Mouse (Mus musculus) stomach, postnatal 0 days (tissue): Measurements from ENCODE around the gene Wnt4. TPM values are rescaled to one million over a fixed set of nuclear protein-coding genes. Genes with fewer than 3 reads are reported as not detected.

ENCODE experiments used
- ATAC-seq: fragments of 200-750 bp; cut with Nextera tagmentation; 2 replicates; pipeline ENCODE4 v1.8.0; 2017; ENCODE audit not compliant: low FRiP score, low TSS enrichment
- DNase-seq: peaks from one replicate; pipeline ENCODE4 v3.0.0-alpha.2; 2016; ENCODE audit warnings: low spot score
- H3K27ac ChIP-seq: fragments of 300-500 bp; sonication (generic); replicated peaks from 2 replicates; pipeline ENCODE4 v1.5.1; 2014; ENCODE audit warnings: mild to moderate bottlenecking, control low read depth
- H3K27me3 ChIP-seq: fragments of 300-500 bp; sonication (generic); 2 replicates; pipeline ENCODE4 v1.6.1; 2014; ENCODE audit warnings: low read length; ENCODE audit not compliant: control insufficient read depth, insufficient read depth
- H3K36me3 ChIP-seq: fragments of 300-500 bp; sonication (generic); 2 replicates; pipeline ENCODE4 v1.6.1; 2014; ENCODE audit warnings: low read length, mixed read lengths; ENCODE audit not compliant: control insufficient read depth, insufficient read depth
- H3K4me1 ChIP-seq: fragments of 300-500 bp; sonication (generic); replicated peaks from 2 replicates; pipeline ENCODE4 v1.6.1; 2014; ENCODE audit warnings: antibody characterized with exemption; ENCODE audit not compliant: control insufficient read depth, insufficient read depth
- H3K4me2 ChIP-seq: fragments of 300-500 bp; sonication (generic); replicated peaks from 2 replicates; pipeline ENCODE4 v1.6.1; 2014; ENCODE audit warnings: low read depth, mild to moderate bottlenecking, control low read depth, moderate library complexity
- H3K4me3 ChIP-seq: fragments of 300-500 bp; sonication (generic); 2 replicates; pipeline ENCODE4 v1.5.1; 2014; ENCODE audit warnings: low read depth, low read length, control low read depth
- H3K9ac ChIP-seq: fragments of 300-500 bp; sonication (generic); 2 replicates; pipeline ENCODE4 v1.6.1; 2014; ENCODE audit warnings: mild to moderate bottlenecking, low read length, control low read depth, mixed read lengths
- H3K9me3 ChIP-seq: fragments of 300-500 bp; sonication (generic); 2 replicates; pipeline ENCODE4 v1.6.1; 2016; ENCODE audit warnings: low read length; ENCODE audit not compliant: control insufficient read depth
- CTCF ChIP-seq: IDR thresholded peaks from 2 replicates; pipeline ENCODE4 v1.5.1; 2016; ENCODE audit warnings: antibody characterized with exemption, low read depth, mild to moderate bottlenecking, moderate library complexity
- EP300 ChIP-seq: optimal IDR thresholded peaks from 2 replicates; pipeline ENCODE3; 2016; ENCODE audit warnings: antibody characterized with exemption
- WGBS: fragments of 180-500 bp; shearing (Covaris S2); extraction: QIAGEN DNeasy Blood & Tissue Kit; methylation state at CpG from one replicate; pipeline ENCODE4 v1.1.7; 2014; 5-methylcytosine and 5-hydroxymethylcytosine counted together
- polyA plus RNA-seq: library from polyadenylated mRNA; unstranded; fragments of >200 nt; fragmentation: Nextera tagmentation; extraction: Ambion mirVana; gene quantifications from 2 replicates; pipeline ENCODE4 v1.2.1, GENCODE M21; 2015

Wnt4 gene
- polyA plus RNA-seq, 1 experiment from 2014 or later = 45.3 TPM

DNA sequence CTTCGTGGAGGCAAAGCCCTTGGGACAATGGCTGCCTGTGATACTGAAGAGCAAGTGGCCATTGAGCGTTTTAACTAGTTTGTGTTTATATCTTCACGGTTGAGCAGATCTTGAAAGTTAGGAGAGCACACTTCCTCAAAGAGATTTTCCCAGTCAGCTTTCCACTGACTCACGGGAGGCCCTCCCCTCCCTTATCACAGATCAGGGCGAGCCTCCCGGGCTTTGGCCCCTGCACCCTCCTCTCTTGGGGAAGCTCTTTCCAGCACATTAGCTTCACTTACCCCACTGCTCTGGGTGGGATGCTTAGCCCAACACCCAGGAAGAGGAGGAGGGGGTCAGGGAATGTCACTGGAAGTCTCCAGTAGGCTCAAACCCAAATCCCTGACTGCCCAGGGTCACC is 3.0 kb upstream of the Wnt4 start:
- TF ChIP-seq CTCF (no peak), EP300 (no peak)
- Histone ChIP-seq H3K9me3 (no peaks in the 10 kb centered on the region), H3K4me2 (no peak overlapping the region), H3K36me3 (no peaks in the 10 kb centered on the region), H3K27ac (peak overlapping the region; percentile 70), H3K9ac (no peak overlapping the region), H3K4me1 (no peaks in the 10 kb centered on the region), H3K4me3 (no peak overlapping the region), H3K27me3 (peaks cover 7% of the 10 kb centered on the region; the same call in 1 of the 2 replicates)
- 19% methylated on average over 6 of the region's 6 CpGs for WGBS
- ATAC-seq (peak; percentile 58), DNase-seq (peak; percentile 61)

DNA sequence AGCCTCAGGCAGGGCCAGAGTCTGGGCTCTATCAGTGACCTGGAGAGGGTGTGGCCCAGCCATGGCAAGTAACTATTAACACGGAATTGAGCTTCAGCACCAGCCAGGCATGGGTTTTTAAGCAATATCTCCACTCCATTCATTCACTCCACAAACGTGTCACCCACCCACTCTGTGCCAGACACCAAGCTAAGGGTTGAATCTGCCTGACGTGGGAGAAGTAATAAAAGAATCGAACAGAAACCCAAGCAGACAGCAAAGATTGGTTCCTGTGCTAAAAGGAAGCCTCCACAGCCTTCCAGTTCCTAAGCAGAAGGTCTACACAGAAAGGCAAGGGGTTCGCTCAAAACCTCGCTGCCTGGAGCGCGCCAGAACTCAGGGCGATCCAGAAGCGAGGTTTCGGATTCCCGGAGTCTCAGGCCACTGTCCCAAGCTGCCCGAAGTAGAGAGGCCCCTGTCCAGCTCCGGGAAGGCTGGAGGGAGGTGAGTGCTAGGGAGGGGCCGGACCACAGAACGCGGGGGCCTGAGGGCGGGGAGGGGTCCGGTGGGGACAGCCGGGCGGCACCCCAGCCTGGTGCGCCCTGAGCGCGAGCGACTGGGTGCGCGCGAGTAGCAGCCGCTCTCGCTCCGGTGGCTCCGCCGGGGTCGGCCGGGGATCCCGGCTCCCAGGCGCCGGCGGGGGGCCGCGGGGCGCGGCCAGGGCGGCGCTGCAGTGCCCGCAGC is 685 bp upstream of the Wnt4 start:
- 3% methylated on average over 35 of the region's 46 CpGs for WGBS
- Histone ChIP-seq H3K27ac (peak overlapping the region; percentile 91), H3K4me2 (peak overlapping the region; percentile 82), H3K27me3 (peaks cover 7% of the 10 kb centered on the region; the same call in 1 of the 2 replicates), H3K4me3 (peak overlapping the region; percentile 64), H3K9me3 (no peaks in the 10 kb centered on the region), H3K9ac (peak overlapping the region; percentile 82), H3K36me3 (no peaks in the 10 kb centered on the region), H3K4me1 (no peaks in the 10 kb centered on the region)
- DNase-seq (no peak), ATAC-seq (no peak)
- TF ChIP-seq EP300 = no peak
- no peak for TF ChIP-seq CTCF

DNA sequence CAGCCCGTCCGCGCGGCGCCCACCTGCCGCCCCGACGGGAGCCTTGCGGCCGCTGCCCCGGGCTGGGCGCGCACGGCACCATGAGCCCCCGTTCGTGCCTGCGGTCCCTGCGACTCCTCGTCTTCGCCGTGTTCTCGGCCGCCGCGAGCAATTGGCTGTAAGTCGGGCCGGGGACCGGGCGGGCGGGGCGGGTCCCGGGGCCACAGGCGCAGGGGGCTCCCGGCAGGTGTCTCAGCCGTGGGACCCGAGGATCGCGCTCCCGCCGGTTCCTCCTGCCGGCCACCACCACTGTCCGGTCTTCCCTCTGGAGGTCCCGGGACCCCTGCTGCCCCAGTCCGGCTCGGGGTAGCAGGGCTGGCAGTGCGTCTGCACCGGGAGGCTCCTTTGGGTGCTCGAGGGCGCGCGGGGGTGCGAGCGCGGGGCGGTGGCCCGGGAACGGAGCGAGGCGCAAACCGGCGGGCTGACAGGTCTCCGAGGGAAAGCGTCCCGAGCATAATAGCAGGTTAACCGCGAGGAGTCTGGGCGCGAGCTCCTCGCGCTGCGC is 383 bp downstream of the Wnt4 start:
- H3K9me3 ChIP-seq = no peaks in the 10 kb centered on the region
- peak overlapping the region; percentile 91 for H3K27ac ChIP-seq
- H3K4me1 ChIP-seq = 0 out of 2 replicates have a peak, but pooled peaks cover 3% of the 10 kb centered on the region
- H3K4me2 ChIP-seq = peak overlapping the region; percentile 82
- 1% methylated on average over 66 of the region's 71 CpGs for WGBS
- H3K27me3 ChIP-seq = peaks cover 7% of the 10 kb centered on the region; the same call in 1 of the 2 replicates
- H3K36me3 ChIP-seq = no peaks in the 10 kb centered on the region
- peak overlapping the region; percentile 82 for H3K9ac ChIP-seq
- DNase-seq = no peak
- H3K4me3 ChIP-seq = peak overlapping the region; percentile 64
- TF ChIP-seq EP300 = no peak
- no peak for TF ChIP-seq CTCF
- no peak for ATAC-seq

DNA sequence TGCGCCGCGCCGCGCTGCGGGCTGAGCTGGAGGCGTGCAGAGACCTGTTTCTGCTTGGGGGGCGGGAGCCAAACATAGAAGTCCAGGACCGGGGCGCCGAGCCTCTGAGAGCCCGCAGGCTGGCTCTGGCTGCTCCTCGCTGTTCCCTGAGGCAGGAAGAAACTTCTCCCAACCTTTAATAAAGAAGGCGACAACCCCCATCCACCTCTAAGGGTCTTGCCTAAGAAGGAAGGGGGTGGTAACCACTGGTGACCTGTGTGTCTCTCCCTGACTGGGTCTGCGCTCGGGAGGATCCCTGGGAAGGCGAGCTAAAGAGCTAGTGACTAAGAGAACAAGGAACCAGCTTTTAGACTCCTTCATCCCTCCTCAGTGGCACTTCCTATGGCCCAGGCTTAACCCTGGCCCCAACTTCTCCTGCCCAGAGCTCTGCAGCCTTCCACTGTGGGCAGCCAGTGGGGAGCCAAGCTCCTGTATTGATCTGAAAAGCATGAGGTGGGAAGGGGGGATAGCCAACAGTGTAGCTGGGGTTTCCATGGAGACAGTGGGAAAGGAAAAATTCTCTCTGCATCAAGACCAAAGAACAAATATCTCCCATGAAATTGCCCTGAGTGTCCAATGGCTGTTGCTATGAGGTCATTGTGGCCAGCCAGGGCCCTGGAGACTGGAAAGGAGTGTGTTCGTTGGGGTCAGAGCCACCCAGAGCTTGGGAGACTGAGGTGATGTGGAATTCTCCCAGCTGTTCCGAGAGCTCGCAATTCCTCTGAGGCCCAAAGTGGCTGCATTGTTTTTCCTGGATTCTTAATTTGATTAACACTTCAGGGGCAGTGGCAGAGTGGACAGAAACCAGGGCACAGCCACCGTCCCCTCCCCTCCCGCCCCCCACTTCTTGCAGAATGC is 1.1 kb downstream of the Wnt4 start:
- Histone ChIP-seq H3K27ac (peak overlapping the region; percentile 91), H3K4me1 (peaks cover 3% of the 10 kb centered on the region; the same call in 1 of the 2 replicates), H3K27me3 (peaks cover 7% of the 10 kb centered on the region; the same call in 1 of the 2 replicates), H3K9me3 (no peaks in the 10 kb centered on the region), H3K36me3 (no peaks in the 10 kb centered on the region), H3K4me3 (peak overlapping the region; percentile 64), H3K4me2 (peak overlapping the region; percentile 82), H3K9ac (peak overlapping the region; percentile 82)
- peak; percentile 50 for DNase-seq
- TF ChIP-seq EP300 (no peak), CTCF (no peak)
- 10% methylated on average over 22 of the region's 22 CpGs for WGBS
- ATAC-seq = no peak

DNA sequence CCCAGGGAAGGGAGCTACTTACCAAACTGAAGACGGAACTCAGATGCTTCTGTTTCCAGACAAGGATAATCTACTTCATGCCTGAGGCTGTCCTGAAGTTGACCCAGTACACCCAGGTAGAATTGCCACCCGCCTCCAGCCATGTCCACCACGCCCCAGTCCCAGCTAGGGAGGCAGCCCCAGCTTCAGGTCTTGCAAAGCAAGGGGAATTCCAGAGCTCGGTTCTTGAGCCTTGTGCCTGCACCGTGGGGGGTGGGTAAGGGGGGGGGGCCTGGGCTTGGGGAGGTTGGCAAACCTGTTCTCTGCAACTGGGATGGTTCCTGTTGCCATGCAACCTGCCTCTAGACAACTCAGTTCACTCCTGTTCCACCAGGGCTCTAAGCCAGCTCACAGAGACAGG is 2.1 kb downstream of the Wnt4 start:
- ATAC-seq (no peak), DNase-seq (peak; percentile 54)
- Histone ChIP-seq H3K27me3 (peaks cover 7% of the 10 kb centered on the region; the same call in 1 of the 2 replicates), H3K9ac (no peak overlapping the region), H3K4me2 (peak overlapping the region; percentile 31), H3K4me1 (peaks cover 3% of the 10 kb centered on the region; the same call in 1 of the 2 replicates), H3K9me3 (no peaks in the 10 kb centered on the region), H3K27ac (no peak overlapping the region), H3K36me3 (no peaks in the 10 kb centered on the region), H3K4me3 (peak overlapping the region; percentile 64; the same call in 1 of the 2 replicates)
- TF ChIP-seq EP300 (no peak), CTCF (no peak)
- WGBS = 34% methylated on average over 5 of the region's 5 CpGs
